17 mouse cellular contexts compared by ENCODE assay signal in the genomic region with DNA sequence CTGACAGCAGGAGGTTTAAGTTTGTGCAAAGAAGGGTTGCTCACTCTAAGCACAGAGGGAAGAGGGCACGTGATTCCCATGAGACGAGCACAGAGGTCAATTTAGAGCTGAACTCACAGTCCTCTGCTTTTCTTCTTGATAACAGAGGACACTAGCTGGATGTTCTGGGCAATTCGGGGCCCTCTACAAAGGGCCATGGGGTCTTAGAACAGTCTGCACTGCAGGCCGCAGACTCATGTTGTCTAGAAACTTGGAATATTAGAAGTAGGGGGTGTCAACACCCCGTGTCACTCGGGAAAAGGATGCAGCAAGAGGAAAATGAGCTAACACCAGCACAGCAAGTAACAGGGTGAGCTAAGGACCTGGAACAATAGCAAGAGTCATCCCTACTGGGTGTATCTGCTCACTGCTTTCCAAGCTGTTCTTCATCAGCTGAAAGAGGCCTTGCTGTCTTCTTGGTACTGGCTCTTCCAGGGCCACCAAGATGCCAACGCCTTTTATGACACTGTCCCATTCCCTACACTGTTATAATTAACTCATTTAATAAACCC. TPM values are rescaled to one million over a fixed set of nuclear protein-coding genes. Genes with fewer than 3 reads are reported as not detected.
DNase-seq lines count a peak whose midpoint lies in the region; ATAC-seq and TF ChIP-seq lines count a peak whose summit lies in the region.
"Had no signal": no experiment of that assay in that cellular context is flagged by ENCODE, and none has a peak within 500 bp of the region (broad histone marks: within the 10 kb centered on the region; RNA-seq: fewer than 3 reads in every experiment).

No protein-coding gene starts in this region.

- no peaks in the 10 kb centered on the region for H3K79me2 ChIP-seq in heart, adult 2 months (replicated peaks; ENCODE audit: control insufficient read depth, insufficient read depth, low read length)

- TF ChIP-seq POLR2A in heart, adult 2 months (IDR thresholded peaks at IDR 0.05; ENCODE audit: insufficient read depth, low read depth, low read length) = no peak

- H3K36me3 ChIP-seq in heart, adult 2 months (ENCODE audit: control insufficient read depth, insufficient read depth, low read length) = peaks cover 18% of the 10 kb centered on the region
- H3K36me3 ChIP-seq in kidney, embryonic 16.5 days (ENCODE audit: insufficient read depth, low read length) = no peaks in the 10 kb centered on the region
- H3K36me3 ChIP-seq: forebrain, embryonic 12.5 days; hindbrain, embryonic 12.5 days; limb, embryonic 15.5 days; neural tube, embryonic 15.5 days had no signal

- no peak overlapping the region for H3K4me3 ChIP-seq in heart, adult 2 months
- no peak overlapping the region for H3K4me3 ChIP-seq in kidney, embryonic 16.5 days (ENCODE audit: low read length)
- H3K4me3 ChIP-seq: forebrain, embryonic 12.5 days; hindbrain, embryonic 12.5 days; limb, embryonic 15.5 days; myocyte; neural tube, embryonic 15.5 days had no signal

- TF ChIP-seq EP300 in heart, adult 2 months (IDR thresholded peaks at IDR 0.05; ENCODE audit: insufficient read depth, low read depth, low read length) = no peak

- WGBS in heart, adult 2 months = 47% methylated on average over 7 of the region's 7 CpGs
- WGBS in kidney, embryonic 16.5 days = 79% methylated on average over 7 of the region's 7 CpGs

- 0 out of 2 replicates have a peak overlapping the region, but pooled peaks have one; percentile 9 for H3K9ac ChIP-seq in heart, adult 2 months (ENCODE audit: low read depth, low read length)
- no peak overlapping the region for H3K9ac ChIP-seq in kidney, embryonic 16.5 days (replicated peaks; ENCODE audit: low read length)
- H3K9ac ChIP-seq: forebrain, embryonic 12.5 days; hindbrain, embryonic 12.5 days; limb, embryonic 15.5 days; neural tube, embryonic 15.5 days had no signal

- H3K27ac ChIP-seq in heart, adult 2 months = peak overlapping the region; percentile 82
- no peak overlapping the region for H3K27ac ChIP-seq in kidney, embryonic 16.5 days (ENCODE audit: low read length)
- H3K27ac ChIP-seq: forebrain, embryonic 12.5 days; hindbrain, embryonic 12.5 days had no signal

- no peaks in the 10 kb centered on the region for H3K27me3 ChIP-seq in heart, adult 2 months (ENCODE audit: control insufficient read depth, insufficient read depth, low read length)
- no peaks in the 10 kb centered on the region for H3K27me3 ChIP-seq in kidney, embryonic 16.5 days (ENCODE audit: insufficient read depth, low read length)
- H3K27me3 ChIP-seq: hindbrain, embryonic 12.5 days; limb, embryonic 15.5 days; neural tube, embryonic 15.5 days had no signal

- intact Hi-C loops in heart, adult 2 months (cut with DNase I) = no loop called here

- no peak for ATAC-seq in kidney, embryonic 16.5 days (ENCODE audit: low FRiP score, low TSS enrichment)
- ATAC-seq in cerebellum, adult (ENCODE audit: insufficient number of reproducible peaks, low FRiP score, low TSS enrichment) = no peak

- peak in 1 of 2 experiments; percentile 35 for DNase-seq in heart, adult 2 months
- DNase-seq in heart, adult 8-10 months (ENCODE audit: low spot score) = no peak
- peak; percentile 3 to 57 for DNase-seq in kidney, postnatal 25 days
- peak; percentile 40 for DNase-seq in testis, postnatal 14 days (ENCODE audit: low spot score)
- DNase-seq in testis, postnatal 10 days (ENCODE audit: low spot score) = no peak
- DNase-seq: adrenal gland, postnatal 14 days; B cell, adult 2 months; cerebellum, adult 18-20 months; cerebellum, postnatal 36 days; thymus, adult 18-20 months had no signal

- H3K4me1 ChIP-seq in heart, adult 2 months (ENCODE audit: control insufficient read depth, insufficient read depth, low read length) = peaks cover 16% of the 10 kb centered on the region
- H3K4me1 ChIP-seq in kidney, embryonic 16.5 days (ENCODE audit: insufficient read depth, low read length) = peaks cover 11% of the 10 kb centered on the region

- H3K9me3 ChIP-seq in kidney, embryonic 16.5 days (ENCODE audit: low read length) = no peaks in the 10 kb centered on the region
- H3K9me3 ChIP-seq: forebrain, embryonic 12.5 days; hindbrain, embryonic 12.5 days; limb, embryonic 15.5 days; neural tube, embryonic 15.5 days had no signal

- TF ChIP-seq CTCF in heart, adult 2 months (IDR thresholded peaks at IDR 0.05) = no peak

- H3K4me2 ChIP-seq in kidney, embryonic 16.5 days (replicated peaks; ENCODE audit: low read depth, low read length) = no peak overlapping the region
- H3K4me2 ChIP-seq: forebrain, embryonic 12.5 days; limb, embryonic 15.5 days had no signal

RNA-seq across cellular contexts. Expression of a gene that starts 58.5 kb away (rescaled TPM):
- total RNA-seq in heart, adult 2 months (2021) = 1 to 10 TPM; 7.5 to 8.1 TPM
- polyA plus RNA-seq in heart, adult 2 months (2012; rRNA removed) = 3.9 and 8.8 TPM in 2 replicates
- 1 to 10 TPM; 5.7 to 7.4 (median 7.1) TPM for total RNA-seq in heart, adult 8-10 months (2022)
- polyA plus RNA-seq in kidney, embryonic 16.5 days (2015; fragmentation: Nextera tagmentation; extraction: Ambion mirVana) = 5.8 and 6.7 TPM in 2 replicates

Comparison
In these comparisons a context has a peak if more than half of its experiments do, and no peak if none do; other contexts are left out.
1. DNase-seq: peak in kidney, postnatal 25 days (2 of 2) and testis, postnatal 14 days (single experiment); none in heart, adult 8-10 months (single experiment) and testis, postnatal 10 days (single experiment).